Mouse (Mus musculus) CH12.LX (cell line): ENCODE results near the gene Nfkbia.

Experiments
- CTCF ChIP-seq, 2 experiments: IDR thresholded peaks in 1 of 2; conservative IDR thresholded peaks in 1 of 2; 2 replicates each; pipeline ENCODE4 v1.5.1; 2011 to 2012; ENCODE audit warnings: low read depth in 2 of 2, low read length in 2 of 2, improper control_type of control experiment in 1 of 2, inconsistent platforms in 1 of 2, mild to moderate bottlenecking in 1 of 2, moderate library complexity in 1 of 2
- E2F4 ChIP-seq: IDR thresholded peaks from 2 replicates; pipeline ENCODE4 v1.6.1; 2011; ENCODE audit warnings: low read depth, low read length, improper control_type of control experiment; ENCODE audit not compliant: insufficient replicate concordance
- NRF1 ChIP-seq: IDR thresholded peaks from 2 replicates; pipeline ENCODE4 v1.6.1; 2014; ENCODE audit warnings: low read depth, mild to moderate bottlenecking, inconsistent platforms, low read length, improper control_type of control experiment, moderate library complexity
- POLR2A ChIP-seq: IDR thresholded peaks from 2 replicates; pipeline ENCODE4 v1.6.1; 2011; ENCODE audit warnings: low read depth, mild to moderate bottlenecking, improper control_type of control experiment, low read length

DNA sequence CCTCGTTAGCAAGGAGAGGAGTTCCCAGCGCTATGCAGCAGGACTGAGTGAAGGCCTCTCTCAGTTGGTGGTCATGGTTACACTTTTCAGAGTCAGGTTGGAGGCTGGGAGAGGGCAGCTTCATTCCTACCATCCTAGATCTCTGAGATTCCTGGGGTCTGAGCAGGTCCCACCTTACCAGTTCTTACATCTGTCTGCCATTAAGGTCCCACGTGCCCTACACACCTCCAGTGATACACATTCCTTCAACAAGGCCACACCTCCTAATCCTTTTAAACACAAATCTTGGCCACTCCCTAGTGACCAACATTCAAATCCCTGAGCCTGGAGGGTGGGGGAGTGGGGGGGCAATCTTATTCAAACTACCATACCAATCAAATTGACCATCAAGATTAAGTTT, 36.3 kb downstream of the Nfkbia start:
- no peak for TF ChIP-seq E2F4
- TF ChIP-seq NRF1: no peak
- TF ChIP-seq CTCF (conservative IDR thresholded peaks at IDR 0.05 in 1 of 2, IDR thresholded peaks at IDR 0.05 in 1 of 2; ENCODE audit: low read depth in 2 of 2, low read length in 2 of 2): no peak
- TF ChIP-seq POLR2A: no peak
